20 mouse cellular contexts compared by ENCODE assay signal in genomic region chr10:121530365-121531003, GRCm38 (mm10).
"Had no signal": no experiment of that assay in that cellular context is flagged by ENCODE, and none has a peak within 500 bp of the region (broad histone marks: within the 10 kb centered on the region; RNA-seq: fewer than 3 reads in every experiment).

No protein-coding gene starts in this region.

- H3K27me3 ChIP-seq: intestine, embryonic 15.5 days; limb, embryonic 13.5 days; stomach, embryonic 15.5 days had no signal

- H3K4me1 ChIP-seq: stomach, embryonic 15.5 days had no signal

- H3K27ac ChIP-seq: intestine, embryonic 15.5 days; kidney, embryonic 15.5 days; layer of hippocampus, adult 2 months; limb, embryonic 10.5 days; limb, embryonic 13.5 days; lung, embryonic 15.5 days; stomach, embryonic 15.5 days had no signal

- H3K4me2 ChIP-seq: intestine, embryonic 15.5 days; kidney, embryonic 15.5 days; limb, embryonic 13.5 days; lung, embryonic 15.5 days; stomach, embryonic 15.5 days had no signal

- H3K9ac ChIP-seq: intestine, embryonic 15.5 days; kidney, embryonic 15.5 days; limb, embryonic 13.5 days; lung, embryonic 15.5 days; stomach, embryonic 15.5 days had no signal

- ATAC-seq: intestine, embryonic 15.5 days had no signal

- H3K4me3 ChIP-seq: intestine, embryonic 15.5 days; kidney, embryonic 15.5 days; layer of hippocampus, adult 2 months; limb, embryonic 10.5 days; limb, embryonic 13.5 days; lung, embryonic 15.5 days; stomach, embryonic 15.5 days had no signal

- H3K9me3 ChIP-seq: intestine, embryonic 15.5 days; limb, embryonic 10.5 days; lung, embryonic 15.5 days; stomach, embryonic 15.5 days had no signal

- DNase-seq: kidney, adult 11 months; kidney, adult 8-10 months; kidney, postnatal 10 days; kidney, postnatal 4 days; layer of hippocampus, adult 9-11 months; lung, adult 18-20 months; lung, postnatal 10 days; lung, postnatal 36 days; midbrain, embryonic 14.5 days; right cerebral cortex, adult 18-20 months; right cerebral cortex, postnatal 25 days; spleen, adult 18-20 months; thymus, postnatal 25 days had no signal

- H3K36me3 ChIP-seq: intestine, embryonic 15.5 days; kidney, embryonic 15.5 days; limb, embryonic 10.5 days; limb, embryonic 13.5 days; lung, embryonic 15.5 days; stomach, embryonic 15.5 days had no signal
